Mouse (Mus musculus): ENCODE measurements around the gene 2200002D01Rik. TPM values are rescaled to one million over a fixed set of nuclear protein-coding genes. Genes with fewer than 3 reads are reported as not detected.

2200002D01Rik gene
- total RNA-seq, 4 experiments from 2014 or later = 1.7 to 3.9 (median 2.6) TPM

Other genes starting within 250 kb of the 2200002D01Rik start
- 1 to 10 TPM in 2 of 4 experiments, under 1 TPM in 2; 0.79 to 1.5 (median 0.92) TPM for gene Ryr1, start 123.3 kb downstream of the 2200002D01Rik start, total RNA-seq (2022)
- 1 to 10 TPM in 3 of 4 experiments, under 1 TPM in 1; 1.00 to 1.5 (median 1.2) TPM for gene Rasgrp4, start 113.6 kb downstream of the 2200002D01Rik start, total RNA-seq (2022)
- 10 to 100 TPM; 10.4 to 12.6 (median 10.8) TPM for gene Fam98c, start 92.2 kb downstream of the 2200002D01Rik start, total RNA-seq (2022)
- gene Ggn, start 78.3 kb downstream of the 2200002D01Rik start, total RNA-seq (2022) = under 1 TPM in 3 of 4 experiments, not detected in 1; 0.14 to 0.37 (median 0.28) TPM
- gene Spred3, start 78.1 kb downstream of the 2200002D01Rik start, total RNA-seq (2022) = under 1 TPM; 0.23 to 0.75 (median 0.52) TPM
- 100 to 1,000 TPM; 116 to 132 (median 121) TPM for gene Psmd8, start 67.8 kb downstream of the 2200002D01Rik start, total RNA-seq (2022)
- under 1 TPM in 3 of 4 experiments, not detected in 1; 0.24 to 0.34 (median 0.25) TPM for gene Catsperg1, start 34.4 kb downstream of the 2200002D01Rik start, total RNA-seq (2022)
- gene Kcnk6, start 16.0 kb downstream of the 2200002D01Rik start, total RNA-seq (2022) = 1 to 10 TPM; 1.5 to 2.3 (median 2.0) TPM
- 10 to 100 TPM; 66.2 to 78.1 (median 70.0) TPM for gene Yif1b, start 10.1 kb downstream of the 2200002D01Rik start, total RNA-seq (2022)
- 10 to 100 TPM; 47.3 to 54.5 (median 53.2) TPM for gene Spint2, start 33.4 kb upstream of the 2200002D01Rik start, total RNA-seq (2022)
- gene Ppp1r14a, start 40.8 kb upstream of the 2200002D01Rik start, total RNA-seq (2022) = 10 to 100 TPM in 1 of 4 experiments, 1 to 10 TPM in 3; 5.4 to 10.1 (median 7.1) TPM
- gene Dpf1, start 55.5 kb upstream of the 2200002D01Rik start, total RNA-seq (2022) = under 1 TPM in 3 of 4 experiments, not detected in 1; 0.13 to 0.23 (median 0.22) TPM

Data from heart, adult 8-10 months (tissue).